Mouse (Mus musculus) kidney, adult 18-20 months (tissue): ENCODE measurements at regions not wholly inside any gene's neighbourhood (a gene's known extent, or its start where the extent isn't known, plus 50 kb on each side); places are given as distances from the start of the nearest gene placed in this dataset.
A peak's percentile ranks its signal among the peaks of the same experiment; 100 is the strongest.

ENCODE experiments used
- DNase-seq: peaks from one replicate; pipeline ENCODE4 v3.0.0; 2021

DNA sequence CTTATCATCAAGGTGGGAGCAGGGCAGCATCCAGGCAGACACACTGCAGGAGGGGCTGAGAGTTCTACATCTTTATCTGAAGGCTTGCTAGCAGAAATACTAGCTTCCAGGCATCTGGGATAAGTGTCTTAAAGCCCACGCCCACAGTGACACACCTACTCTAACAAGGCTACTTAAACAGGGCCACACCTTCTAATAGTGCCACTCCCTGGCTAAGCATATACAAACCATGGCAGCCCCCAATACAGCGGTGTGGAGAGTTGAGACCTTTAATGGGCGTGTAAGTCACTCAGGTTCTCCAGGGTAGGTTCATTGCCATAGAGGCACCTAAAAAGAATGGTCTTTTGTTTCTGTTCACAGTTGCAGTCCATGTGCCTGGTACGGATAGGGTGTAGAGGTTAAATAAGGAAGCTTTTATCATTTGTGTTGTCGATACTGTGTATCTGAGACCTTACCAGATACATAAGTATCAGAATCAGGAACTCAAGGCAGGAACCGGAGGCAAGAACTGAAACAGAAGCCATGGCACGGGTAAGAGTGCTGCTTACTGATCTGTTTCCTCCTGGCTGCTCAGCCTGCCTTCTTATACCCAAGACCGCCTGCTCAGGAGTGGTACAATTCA is 69.0 kb upstream of the Atrnl1 start:
- DNase-seq: no peak

- DNase-seq: no peak
Measured at GRCm38 (mm10) chr19:57542506-57542905, 68.3 kb upstream of the Atrnl1 start.

DNA sequence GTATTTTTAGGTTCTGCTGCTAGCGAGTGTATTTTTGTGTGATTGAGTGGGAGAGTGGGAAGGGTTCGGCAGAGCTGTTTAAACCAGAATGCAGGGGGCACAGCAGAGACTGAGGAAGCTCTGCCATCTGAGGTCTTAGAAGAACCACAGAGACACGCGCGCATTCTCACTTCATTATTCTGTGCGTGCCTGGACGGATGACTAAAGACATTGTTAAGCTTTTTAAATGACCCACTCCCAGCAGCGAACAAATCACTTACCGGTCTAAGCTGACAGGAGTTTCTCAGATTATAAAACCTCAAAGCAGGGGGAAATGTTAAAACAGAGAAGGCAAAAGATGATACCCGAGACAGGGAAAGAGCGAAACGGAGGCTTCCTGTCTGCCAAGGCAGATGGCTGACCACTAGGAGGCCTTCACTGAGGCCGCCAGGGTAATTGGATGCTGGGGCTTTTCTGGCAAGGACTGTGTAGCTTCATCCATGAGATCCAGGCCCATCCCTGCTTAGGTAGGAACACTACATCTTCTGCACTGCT is 67.1 kb upstream of the Atrnl1 start:
- DNase-seq: no peak

GRCm38 (mm10) chr19:57544229-57544879 is 66.5 kb upstream of the Atrnl1 start:
- DNase-seq: no peak

GRCm38 (mm10) chr19:57545071-57545470 is 65.8 kb upstream of the Atrnl1 start:
- DNase-seq: no peak

DNA sequence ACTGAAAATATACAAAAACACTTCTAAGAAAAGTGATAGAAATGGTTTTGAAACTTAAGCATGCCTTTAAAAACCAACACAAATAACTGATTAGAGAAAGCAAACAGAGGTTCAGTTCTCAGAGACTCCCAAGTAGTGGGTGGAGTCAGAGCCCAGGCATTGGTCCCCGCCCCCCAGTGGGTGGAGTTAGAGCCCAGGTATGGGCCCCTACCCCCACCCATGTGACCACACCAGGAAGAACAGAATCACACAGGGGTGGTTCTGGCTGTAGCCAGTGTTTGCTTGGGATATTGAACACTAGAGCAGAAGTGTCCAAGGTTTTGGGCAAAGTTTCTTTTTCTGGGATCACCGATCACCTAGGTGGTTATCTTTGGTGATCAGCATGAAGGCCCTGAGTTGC is 64.8 kb upstream of the Atrnl1 start:
- no peak for DNase-seq

GRCm38 (mm10) chr19:57546519-57546918 is 64.3 kb upstream of the Atrnl1 start:
- DNase-seq: no peak

- no peak for DNase-seq
Measured at GRCm38 (mm10) chr19:57548093-57548492, 62.7 kb upstream of the Atrnl1 start.

DNA sequence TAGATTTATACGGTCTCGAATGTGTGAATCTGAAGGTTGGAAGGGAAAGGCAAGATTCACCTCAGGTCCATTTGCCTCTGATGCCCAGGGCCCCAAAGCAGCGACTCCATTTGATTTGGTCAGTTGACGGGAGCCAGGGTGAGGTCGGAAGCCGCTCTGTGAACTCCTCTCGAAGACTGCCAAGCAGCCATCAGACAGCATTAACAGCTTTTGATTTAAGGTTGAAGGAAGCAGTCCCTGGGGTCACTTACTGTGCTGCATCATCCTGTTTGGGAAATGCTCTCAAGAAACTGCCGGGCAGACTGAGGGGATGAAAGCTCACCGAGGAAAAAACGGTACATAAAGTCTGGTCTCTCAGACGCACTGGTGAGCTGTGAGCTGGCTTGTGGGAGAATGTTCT is 62.2 kb upstream of the Atrnl1 start:
- no peak for DNase-seq

- peak; percentile 51 for DNase-seq
Measured at GRCm38 (mm10) chr19:57552964-57553740, 57.7 kb upstream of the Atrnl1 start.

- no peak for DNase-seq
Measured at GRCm38 (mm10) chr19:57554086-57554485, 56.7 kb upstream of the Atrnl1 start.

GRCm38 (mm10) chr19:57555313-57555712 is 55.5 kb upstream of the Atrnl1 start:
- DNase-seq: no peak

DNA sequence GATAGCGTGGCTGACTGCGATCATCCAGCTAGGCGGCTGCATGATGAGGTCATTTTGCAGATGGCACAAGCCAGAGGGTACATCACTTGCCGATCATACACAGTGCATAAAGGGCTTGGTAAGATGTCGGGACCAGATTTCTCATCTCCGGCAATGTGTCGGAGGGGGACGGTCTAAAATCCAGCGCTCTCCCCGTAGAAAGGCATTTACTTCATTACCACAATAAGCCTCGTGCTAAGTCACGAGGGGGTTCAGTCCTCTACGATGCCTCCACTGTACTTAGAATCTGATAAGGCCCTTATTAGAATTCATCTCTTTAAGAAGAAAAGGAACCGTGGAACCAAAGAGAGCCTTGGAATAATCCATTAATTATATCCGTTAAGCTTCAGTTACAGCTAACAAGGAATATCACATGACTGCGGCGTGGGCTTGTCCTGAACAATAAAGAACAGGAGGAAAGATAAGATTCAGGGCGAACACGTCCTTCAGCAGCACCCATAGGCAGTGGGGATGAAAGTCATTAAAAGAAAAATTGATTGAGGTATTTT is 52.3 kb upstream of the Atrnl1 start:
- no peak for DNase-seq

GRCm38 (mm10) chr19:57560757-57561156 is 50.1 kb upstream of the Atrnl1 start:
- no peak for DNase-seq
